ENCODE assay signal across 28 mouse cellular contexts in genomic region chr2:152625256-152625655, GRCm38 (mm10). TPM values are rescaled to one million over a fixed set of nuclear protein-coding genes. Genes with fewer than 3 reads are reported as not detected.
DNase-seq lines count a peak whose midpoint lies in the region; ATAC-seq and TF ChIP-seq lines count a peak whose summit lies in the region.
"Had no signal": no experiment of that assay in that cellular context is flagged by ENCODE, and none has a peak within 500 bp of the region (broad histone marks: within the 10 kb centered on the region; RNA-seq: fewer than 3 reads in every experiment).

No protein-coding gene starts in this region.

- TF ChIP-seq CTCF in gastrocnemius, adult 2 months (IDR thresholded peaks at IDR 0.05): no peak
- TF ChIP-seq CTCF in CH12.LX (conservative IDR thresholded peaks at IDR 0.05 in 1 of 2, IDR thresholded peaks at IDR 0.05 in 1 of 2; ENCODE audit: low read depth in 2 of 2, low read length in 2 of 2): peak in 1 of 2 experiments; percentile 24; a peak in 1 of 4 replicates
- TF ChIP-seq CTCF in forebrain, postnatal 0 days (IDR thresholded peaks at IDR 0.05; ENCODE audit: low read depth): no peak

- dilution Hi-C loops in CH12.LX (cut with MboI; ENCODE audit: extremely low pct_ligation_motif_present, extremely low pct_unique_long_range_greater_than_20kb, low sequenced_read_pairs): no loop called here

- no peak for TF ChIP-seq EP300 in CH12.LX (IDR thresholded peaks at IDR 0.05; ENCODE audit: low read length)

- H3K79me2 ChIP-seq in CH12.LX (replicated peaks; ENCODE audit: control insufficient read depth, extremely low read depth, insufficient read depth, poor library complexity, severe bottlenecking): no peaks in the 10 kb centered on the region

- H3K27me3 ChIP-seq in CH12.LX (replicated peaks): no peaks in the 10 kb centered on the region
- peaks cover 26% of the 10 kb centered on the region for H3K27me3 ChIP-seq in forebrain, postnatal 0 days (ENCODE audit: insufficient read depth, low read length)
- peaks cover 43% of the 10 kb centered on the region for H3K27me3 ChIP-seq in midbrain, embryonic 13.5 days

- H3K4me1 ChIP-seq in CH12.LX (ENCODE audit: control insufficient read depth in 1 of 2, insufficient read depth in 2 of 2): peaks cover 8 to 14% of the 10 kb centered on the region in 2 experiments
- peaks cover 10% of the 10 kb centered on the region; the same call in 1 of the 2 replicates for H3K4me1 ChIP-seq in forebrain, postnatal 0 days (ENCODE audit: insufficient read depth)
- H3K4me1 ChIP-seq in midbrain, embryonic 13.5 days (replicated peaks): peaks cover 25% of the 10 kb centered on the region

- no peak overlapping the region for H3K4me2 ChIP-seq in CH12.LX (ENCODE audit: insufficient read depth, low read depth, poor library complexity, severe bottlenecking)
- H3K4me2 ChIP-seq in forebrain, postnatal 0 days (ENCODE audit: low read depth): no peak overlapping the region
- no peak overlapping the region for H3K4me2 ChIP-seq in midbrain, embryonic 13.5 days (replicated peaks)
- H3K4me2 ChIP-seq: heart, embryonic 11.5 days; limb, embryonic 15.5 days had no signal

- TF ChIP-seq POLR2A in CH12.LX (IDR thresholded peaks at IDR 0.05; ENCODE audit: low read depth, low read length): no peak

- WGBS in forebrain, postnatal 0 days: 7% methylated on average over 1 of the region's 1 CpGs
- 4% methylated on average over 1 of the region's 1 CpGs for WGBS in midbrain, embryonic 13.5 days

- intact Hi-C loops in gastrocnemius, adult 2 months (cut with DNase I): no loop called here
- intact Hi-C loops in gastrocnemius, postnatal 36 days (cut with DNase I): no loop called here

- no peaks in the 10 kb centered on the region for H3K9me3 ChIP-seq in CH12.LX (replicated peaks; ENCODE audit: low read length)
- no peaks in the 10 kb centered on the region for H3K9me3 ChIP-seq in forebrain, postnatal 0 days (ENCODE audit: low read length)
- no peaks in the 10 kb centered on the region for H3K9me3 ChIP-seq in midbrain, embryonic 13.5 days
- H3K9me3 ChIP-seq: limb, embryonic 15.5 days had no signal

- no peak overlapping the region for H3K9ac ChIP-seq in CH12.LX (ENCODE audit: insufficient read depth, low read depth)
- H3K9ac ChIP-seq in forebrain, postnatal 0 days: no peak overlapping the region
- H3K9ac ChIP-seq in midbrain, embryonic 13.5 days (replicated peaks): no peak overlapping the region
- H3K9ac ChIP-seq: limb, embryonic 15.5 days; liver, postnatal 0 days had no signal

- DNase-seq in gastrocnemius, adult 2 months: no peak
- DNase-seq in gastrocnemius, postnatal 36 days: no peak
- DNase-seq in CH12.LX (ENCODE audit: extremely low read depth): no peak
- DNase-seq in forebrain, postnatal 0 days: no peak
- no peak for DNase-seq in Muller cell, postnatal 12 days (ENCODE audit: inconsistent ontology term)
- no peak for DNase-seq in lung, adult 18-20 months
- no peak for DNase-seq in c-Kit-positive CD71-positive TER-119-positive erythroid progenitor cells, embryonic 14.5 days (ENCODE audit: low spot score)
- DNase-seq: cerebellum, adult 11-12 months; cerebellum, postnatal 25 days; embryo, embryonic 11 days; heart, postnatal 10 days; kidney, adult 18-20 months; kidney, postnatal 14 days; layer of hippocampus, postnatal 36 days; liver, postnatal 0 days; lung, postnatal 14 days; thymus, postnatal 14 days had no signal

- H3K4me3 ChIP-seq in gastrocnemius, adult 2 months: no peak overlapping the region
- no peak overlapping the region for H3K4me3 ChIP-seq in CH12.LX (replicated peaks in 1 of 3; ENCODE audit: low read depth in 2 of 3, low read length in 2 of 3, poor library complexity in 1 of 3)
- no peak overlapping the region for H3K4me3 ChIP-seq in forebrain, postnatal 0 days (ENCODE audit: low read depth, low read length)
- H3K4me3 ChIP-seq in midbrain, embryonic 13.5 days (replicated peaks): no peak overlapping the region
- H3K4me3 ChIP-seq: layer of hippocampus, adult 2 months; limb, embryonic 15.5 days had no signal

- TF ChIP-seq RAD21 in CH12.LX (IDR thresholded peaks at IDR 0.05; ENCODE audit: low read depth, low read length): no peak

- no peaks in the 10 kb centered on the region for H3K36me3 ChIP-seq in CH12.LX (replicated peaks in 1 of 2; ENCODE audit: control insufficient read depth in 1 of 2, insufficient read depth in 1 of 2, low read length in 1 of 2)
- H3K36me3 ChIP-seq in forebrain, postnatal 0 days (ENCODE audit: insufficient read depth): no peaks in the 10 kb centered on the region
- H3K36me3 ChIP-seq in midbrain, embryonic 13.5 days: no peaks in the 10 kb centered on the region
- H3K36me3 ChIP-seq: limb, embryonic 15.5 days had no signal

- peak overlapping the region; percentile 87; the same call in 1 of the 2 replicates for H3K27ac ChIP-seq in gastrocnemius, adult 2 months
- no peak overlapping the region for H3K27ac ChIP-seq in CH12.LX (ENCODE audit: insufficient read depth, low read depth)
- H3K27ac ChIP-seq in forebrain, postnatal 0 days (ENCODE audit: low read depth, low read length): no peak overlapping the region
- H3K27ac ChIP-seq in midbrain, embryonic 13.5 days: no peak overlapping the region
- H3K27ac ChIP-seq: layer of hippocampus, adult 2 months; limb, embryonic 15.5 days had no signal

- in situ Hi-C loops in CH12.LX (cut with MboI; ENCODE audit: low pct_ligation_motif_present, low pct_unique_long_range_greater_than_20kb, low sequenced_read_pairs): no loop called here

- ATAC-seq in forebrain, postnatal 0 days: peak; percentile 50
- peak; percentile 69 for ATAC-seq in midbrain, embryonic 13.5 days
- ATAC-seq: liver, postnatal 0 days had no signal

TF ChIP-seq in CH12.LX, 34 proteins besides CTCF, POLR2A, EP300 and RAD21:
- TF ChIP-seq RCOR1 (conservative IDR thresholded peaks at IDR 0.05; ENCODE audit: low read depth, low read length) (no peak), USF1 (IDR thresholded peaks at IDR 0.05; ENCODE audit: low read depth, low read length) (peak; percentile 44; the same call in 1 of the 2 replicates), PAX5 (IDR thresholded peaks at IDR 0.05; ENCODE audit: low read length) (no peak), MXI1 (IDR thresholded peaks at IDR 0.05; ENCODE audit: low read depth, low read length) (no peak), USF2 (conservative IDR thresholded peaks at IDR 0.05; ENCODE audit: low read depth, low read length) (peak; percentile 42)

RNA-seq across cellular contexts. Expression of gene Rem1, which starts 1.5 kb away (rescaled TPM):
- total RNA-seq in gastrocnemius, adult 2 months (2021): 1 to 10 TPM; 2.4 to 3.0 TPM
- 1 to 10 TPM; 2.7 to 3.6 TPM for total RNA-seq in gastrocnemius, postnatal 36 days (2021)
- total RNA-seq in CH12.LX (2012; rRNA removed) (0.13 and 0.55 TPM in 2 replicates), CH12.LX (2014; rRNA removed) (0.74 and 0.82 TPM in 2 replicates)
- 0.70 and 0.80 TPM in 2 replicates for polyA plus RNA-seq in CH12.LX (2012; ENCODE audit: insufficient read length, low read depth)
- total RNA-seq in forebrain, postnatal 0 days (2014; rRNA removed): 0.46 and 2.7 TPM in 2 replicates
- polyA plus RNA-seq in forebrain, postnatal 0 days (2015; fragmentation: Nextera tagmentation; extraction: Ambion mirVana): 0.44 and 0.53 TPM in 2 replicates
- 0.15 and 0.27 TPM in 2 replicates for polyA plus RNA-seq in midbrain, embryonic 13.5 days (2015; fragmentation: Nextera tagmentation; extraction: Ambion mirVana)

RNA-seq across cellular contexts. Expression of gene Defb25, which starts 2.4 kb away (rescaled TPM):
- not detected for total RNA-seq in gastrocnemius, adult 2 months (2021)
- not detected for total RNA-seq in gastrocnemius, postnatal 36 days (2021)
- total RNA-seq in CH12.LX (2012; rRNA removed): 0.84 TPM in 1 of 2 replicates, not detected in the other
- not detected in 2 replicates for total RNA-seq in CH12.LX (2014; rRNA removed)
- 0.94 and 1.8 TPM in 2 replicates for polyA plus RNA-seq in CH12.LX (2012; ENCODE audit: insufficient read length, low read depth)
- total RNA-seq in forebrain, postnatal 0 days (2014; rRNA removed): not detected in 2 replicates
- not detected in 2 replicates for polyA plus RNA-seq in forebrain, postnatal 0 days (2015; fragmentation: Nextera tagmentation; extraction: Ambion mirVana)
- polyA plus RNA-seq in midbrain, embryonic 13.5 days (2015; fragmentation: Nextera tagmentation; extraction: Ambion mirVana): not detected in 2 replicates
- total RNA-seq: granulocyte monocyte progenitor cell, adult 5-6 weeks; heart, postnatal 10 days; layer of hippocampus, adult 2 months; layer of hippocampus, postnatal 36 days; left cerebral cortex, postnatal 14 days; megakaryocyte, adult 5-6 weeks had no signal
- polyA plus RNA-seq: small intestine, adult 2 months; testis, adult 2 months had no signal

RNA-seq across cellular contexts. Expression of gene Defb36, which starts 21.1 kb away (rescaled TPM):
- total RNA-seq in gastrocnemius, adult 2 months (2021): not detected
- total RNA-seq in gastrocnemius, postnatal 36 days (2021): not detected
- not detected in 2 replicates for total RNA-seq in CH12.LX (2012; rRNA removed)
- not detected in 2 replicates for total RNA-seq in CH12.LX (2014; rRNA removed)
- not detected in 2 replicates for polyA plus RNA-seq in CH12.LX (2012; ENCODE audit: insufficient read length, low read depth)
- not detected in 2 replicates for total RNA-seq in forebrain, postnatal 0 days (2014; rRNA removed)
- polyA plus RNA-seq in forebrain, postnatal 0 days (2015; fragmentation: Nextera tagmentation; extraction: Ambion mirVana): not detected in 2 replicates
- not detected in 2 replicates for polyA plus RNA-seq in midbrain, embryonic 13.5 days (2015; fragmentation: Nextera tagmentation; extraction: Ambion mirVana)
- total RNA-seq: adrenal gland, adult 18-20 months; granulocyte monocyte progenitor cell, adult 5-6 weeks; heart, postnatal 10 days; layer of hippocampus, adult 2 months; layer of hippocampus, postnatal 36 days; left cerebral cortex, postnatal 14 days; megakaryocyte, adult 5-6 weeks had no signal
- polyA plus RNA-seq: embryonic facial prominence, embryonic 14.5 days; heart, embryonic 11.5 days; limb, embryonic 15.5 days; liver, postnatal 0 days; small intestine, adult 2 months had no signal

RNA-seq across cellular contexts. Expression of gene Defb45, which starts 26.1 kb away (rescaled TPM):
- total RNA-seq in gastrocnemius, adult 2 months (2021): not detected
- total RNA-seq in gastrocnemius, postnatal 36 days (2021): not detected
- total RNA-seq in CH12.LX (2012; rRNA removed) (not detected in 2 replicates), CH12.LX (2014; rRNA removed) (not detected in 2 replicates)
- polyA plus RNA-seq in CH12.LX (2012; ENCODE audit: insufficient read length, low read depth): not detected in 2 replicates
- not detected in 2 replicates for total RNA-seq in forebrain, postnatal 0 days (2014; rRNA removed)
- polyA plus RNA-seq in forebrain, postnatal 0 days (2015; fragmentation: Nextera tagmentation; extraction: Ambion mirVana): not detected in 2 replicates
- polyA plus RNA-seq in midbrain, embryonic 13.5 days (2015; fragmentation: Nextera tagmentation; extraction: Ambion mirVana): not detected in 2 replicates
- total RNA-seq: adrenal gland, adult 18-20 months; granulocyte monocyte progenitor cell, adult 5-6 weeks; heart, postnatal 10 days; layer of hippocampus, adult 2 months; layer of hippocampus, postnatal 36 days; left cerebral cortex, postnatal 14 days; megakaryocyte, adult 5-6 weeks had no signal
- polyA plus RNA-seq: embryonic facial prominence, embryonic 14.5 days; heart, embryonic 11.5 days; limb, embryonic 15.5 days; liver, postnatal 0 days; small intestine, adult 2 months had no signal

RNA-seq across cellular contexts. Expression of gene H13, which starts 44.0 kb away (rescaled TPM):
- 10 to 100 TPM; 32.6 to 37.3 TPM for total RNA-seq in gastrocnemius, adult 2 months (2021)
- total RNA-seq in gastrocnemius, postnatal 36 days (2021): 10 to 100 TPM; 30.1 to 35.1 TPM
- total RNA-seq in CH12.LX (2012; rRNA removed): 137 and 145 TPM in 2 replicates
- 105 and 116 TPM in 2 replicates for total RNA-seq in CH12.LX (2014; rRNA removed)
- polyA plus RNA-seq in CH12.LX (2012; ENCODE audit: insufficient read length, low read depth): 161 and 175 TPM in 2 replicates
- 121 and 177 TPM in 2 replicates for total RNA-seq in forebrain, postnatal 0 days (2014; rRNA removed)
- polyA plus RNA-seq in forebrain, postnatal 0 days (2015; fragmentation: Nextera tagmentation; extraction: Ambion mirVana): 165 and 166 TPM in 2 replicates
- polyA plus RNA-seq in midbrain, embryonic 13.5 days (2015; fragmentation: Nextera tagmentation; extraction: Ambion mirVana): 171 and 181 TPM in 2 replicates
